Mouse (Mus musculus) lung, embryonic 14.5 days (tissue): ENCODE data around the gene Chchd2. TPM values are rescaled to one million over a fixed set of nuclear protein-coding genes. Genes with fewer than 3 reads are reported as not detected.
"Not testable (repeated sequence)": the region's sequence is repeated elsewhere in the genome, so short reads cannot be mapped to it uniquely, and the experiment has no call there.

Source experiments
- ATAC-seq: fragments of 200-750 bp; cut with Nextera tagmentation; 2 replicates; pipeline ENCODE4 v1.8.0; 2017; ENCODE audit warnings: mild to moderate bottlenecking, moderate TSS enrichment, moderate library complexity; ENCODE audit not compliant: insufficient read depth
- DNase-seq: peaks from one replicate; pipeline ENCODE4 v3.0.0-alpha.2; 2015
- H3K27ac ChIP-seq: fragments of 300-500 bp; sonication (generic); 2 replicates; pipeline ENCODE4 v1.5.1; 2014; ENCODE audit warnings: low read depth, mild to moderate bottlenecking, moderate library complexity
- H3K27me3 ChIP-seq: fragments of 300-500 bp; sonication (generic); 2 replicates; pipeline ENCODE4 v1.6.1; 2014; ENCODE audit warnings: low read length, control low read depth; ENCODE audit not compliant: insufficient read depth
- H3K36me3 ChIP-seq: fragments of 300-500 bp; sonication (generic); 2 replicates; pipeline ENCODE4 v1.6.1; 2014; ENCODE audit warnings: control low read depth; ENCODE audit not compliant: insufficient read depth
- H3K4me1 ChIP-seq: fragments of 300-500 bp; sonication (generic); 2 replicates; pipeline ENCODE4 v1.6.1; 2014; ENCODE audit warnings: antibody characterized with exemption, control low read depth; ENCODE audit not compliant: insufficient read depth
- H3K4me2 ChIP-seq: fragments of 300-500 bp; sonication (generic); 2 replicates; pipeline ENCODE4 v1.6.1; 2014; ENCODE audit warnings: mild to moderate bottlenecking
- H3K4me3 ChIP-seq: fragments of 300-500 bp; sonication (generic); 2 replicates; pipeline ENCODE4 v1.5.1; 2014; ENCODE audit warnings: low read depth, low read length
- H3K9ac ChIP-seq: fragments of 300-500 bp; sonication (generic); 2 replicates; pipeline ENCODE4 v1.6.1; 2014
- H3K9me3 ChIP-seq: fragments of 300-500 bp; sonication (generic); 2 replicates; pipeline ENCODE4 v1.6.1; 2016; ENCODE audit warnings: low read depth, low read length, control low read depth
- CTCF ChIP-seq: IDR thresholded peaks from 2 replicates; pipeline ENCODE4 v1.5.1; 2016; ENCODE audit warnings: antibody characterized with exemption, low read depth
- WGBS: fragments of 180-500 bp; shearing (Covaris S2); extraction: QIAGEN DNeasy Blood & Tissue Kit; methylation state at CpG from one replicate; pipeline ENCODE4 v1.1.7; 2014; 5-methylcytosine and 5-hydroxymethylcytosine counted together
- polyA plus RNA-seq: library from polyadenylated mRNA; unstranded; fragments of >200 nt; fragmentation: Nextera tagmentation; extraction: Ambion mirVana; gene quantifications from 2 replicates; pipeline ENCODE4 v1.2.1, GENCODE M21; 2014

The Chchd2 gene
- polyA plus RNA-seq, 1 experiment from 2014 or later = 893 TPM

DNA sequence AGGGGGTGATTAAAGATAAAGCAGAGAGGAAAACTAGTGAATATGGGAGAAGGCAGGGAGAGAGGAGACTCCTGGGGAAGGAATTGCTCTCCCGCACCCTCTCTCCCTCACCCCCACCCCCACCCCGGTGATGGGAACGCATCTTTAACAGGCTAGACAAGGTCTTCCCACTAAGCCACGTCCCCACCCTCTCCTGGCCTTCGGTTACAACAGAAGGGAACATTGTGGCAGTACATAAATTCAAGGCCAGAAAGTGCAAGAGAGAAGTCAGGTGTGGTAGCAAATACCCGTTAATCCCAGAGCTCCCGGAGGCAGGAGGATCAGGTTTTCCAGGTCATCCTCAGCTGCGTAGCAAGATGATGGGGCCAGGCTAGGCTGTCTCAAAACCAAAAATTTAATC lies 32.0 kb upstream of the Chchd2 start:
- Histone ChIP-seq H3K4me2 (no peak overlapping the region), H3K9ac (no peak overlapping the region), H3K36me3 (no peaks in the 10 kb centered on the region), H3K4me3 (no peak overlapping the region), H3K4me1 (no peaks in the 10 kb centered on the region), H3K9me3 (no peaks in the 10 kb centered on the region), H3K27me3 (no peaks in the 10 kb centered on the region), H3K27ac (no peak overlapping the region)
- DNase-seq = no peak
- ATAC-seq = no peak
- WGBS = 61% methylated on average over 8 of the region's 8 CpGs
- no peak for TF ChIP-seq CTCF

DNA sequence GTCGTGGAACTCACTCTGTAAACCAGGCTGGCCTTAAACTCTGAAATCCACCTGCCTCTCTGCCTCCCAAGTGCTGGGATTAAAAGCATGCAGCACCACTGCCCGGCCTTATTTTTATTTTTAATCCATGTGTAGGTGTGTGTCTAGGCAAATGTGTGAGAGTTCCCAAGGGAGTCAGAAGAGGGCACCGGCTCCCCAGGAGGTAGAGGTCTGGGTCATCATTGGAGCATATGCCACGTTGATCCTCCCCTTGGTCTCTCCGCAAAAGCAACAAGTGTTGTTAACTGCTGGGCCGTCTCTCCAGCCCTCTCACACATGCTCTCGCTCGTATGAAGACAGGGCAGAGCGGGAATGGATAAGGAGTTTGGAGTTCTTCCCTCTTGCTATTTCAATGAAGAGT lies 31.5 kb upstream of the Chchd2 start:
- Histone ChIP-seq H3K36me3 (no peaks in the 10 kb centered on the region), H3K9me3 (no peaks in the 10 kb centered on the region), H3K27ac (no peak overlapping the region), H3K4me2 (no peak overlapping the region), H3K27me3 (no peaks in the 10 kb centered on the region), H3K9ac (no peak overlapping the region), H3K4me3 (no peak overlapping the region), H3K4me1 (no peaks in the 10 kb centered on the region)
- ATAC-seq = no peak
- TF ChIP-seq CTCF = no peak
- 69% methylated on average over 9 of the region's 9 CpGs for WGBS
- no peak for DNase-seq

DNA sequence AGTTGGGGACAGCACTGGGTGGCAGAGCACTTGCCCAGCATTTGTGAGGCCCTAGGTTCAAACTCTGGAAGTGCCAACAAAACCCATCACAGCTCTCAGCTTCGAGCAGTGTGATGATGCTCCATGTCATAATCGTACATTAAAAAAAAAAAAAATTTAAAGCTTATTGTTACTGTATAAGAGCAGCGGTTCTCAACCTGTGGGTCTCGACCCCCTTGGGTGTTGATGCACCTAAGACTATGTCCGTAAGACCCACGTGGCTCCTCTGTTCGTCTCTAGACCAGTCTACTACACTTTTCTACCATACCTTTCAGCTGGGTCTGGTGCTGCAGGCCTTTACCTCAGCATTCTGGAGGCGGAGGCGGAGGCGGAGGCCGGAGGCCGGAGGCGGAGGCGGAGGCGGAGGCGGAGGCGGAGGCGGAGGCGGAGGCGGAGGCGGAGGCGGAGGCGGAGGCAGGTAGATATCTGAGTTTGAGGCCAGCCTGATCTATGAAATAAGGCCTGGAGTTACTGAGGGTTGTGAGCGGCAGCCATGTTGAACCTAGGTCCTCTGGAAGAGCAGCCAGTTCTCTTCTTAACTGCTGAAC lies 30.9 kb upstream of the Chchd2 start:
- Histone ChIP-seq H3K4me3 (no peak overlapping the region), H3K9ac (no peak overlapping the region), H3K27ac (no peak overlapping the region), H3K36me3 (no peaks in the 10 kb centered on the region), H3K4me2 (no peak overlapping the region), H3K4me1 (no peaks in the 10 kb centered on the region), H3K27me3 (no peaks in the 10 kb centered on the region), H3K9me3 (no peaks in the 10 kb centered on the region)
- ATAC-seq = no peak
- no peak for DNase-seq
- 87% methylated on average over 24 of the region's 24 CpGs for WGBS
- no peak for TF ChIP-seq CTCF

DNA sequence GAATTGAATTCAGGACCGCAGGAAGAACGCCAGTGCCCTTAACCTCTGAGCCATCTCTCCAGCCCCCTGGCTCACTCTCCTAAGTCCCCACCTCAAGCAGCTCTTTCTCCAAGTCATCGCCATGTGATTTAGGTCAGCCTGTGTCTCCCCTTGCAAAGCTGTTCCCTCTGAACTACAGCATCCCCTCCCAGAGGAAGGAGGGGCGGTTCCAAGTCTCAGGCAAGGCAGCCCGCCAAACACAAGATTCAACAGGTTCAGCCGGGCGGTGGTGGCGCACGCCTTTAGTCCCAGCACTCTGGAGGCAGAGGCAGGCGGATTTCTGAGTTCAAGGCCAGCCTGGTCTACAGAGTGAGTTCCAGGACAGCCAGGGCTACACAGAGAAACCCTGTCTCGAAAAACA lies 28.2 kb upstream of the Chchd2 start:
- ATAC-seq = not testable (repeated sequence)
- WGBS = 81% methylated on average over 11 of the region's 11 CpGs

DNA sequence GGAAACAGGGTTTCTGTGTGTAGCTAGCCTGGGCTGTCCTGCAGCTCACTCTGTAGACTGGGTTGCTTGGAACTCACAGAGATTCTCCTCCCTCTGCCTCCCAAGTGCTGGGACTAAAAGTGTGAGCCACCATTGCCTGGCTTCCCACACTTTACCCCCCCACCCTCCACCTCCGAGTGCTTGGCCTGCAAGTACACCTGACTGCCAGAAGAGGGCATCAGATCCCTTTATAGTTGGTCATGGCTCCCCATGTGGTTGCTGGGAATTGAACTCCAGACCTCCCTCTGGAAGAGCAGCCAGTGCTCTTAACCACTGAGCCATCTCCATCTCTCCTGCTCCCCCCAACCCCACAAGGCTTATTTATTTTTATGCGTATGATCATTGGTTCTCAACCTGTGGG lies 26.8 kb upstream of the Chchd2 start:
- H3K4me1 ChIP-seq = no peaks in the 10 kb centered on the region
- no peaks in the 10 kb centered on the region for H3K9me3 ChIP-seq
- H3K36me3 ChIP-seq = no peaks in the 10 kb centered on the region
- H3K4me2 ChIP-seq = no peak overlapping the region
- H3K9ac ChIP-seq = no peak overlapping the region
- no peak overlapping the region for H3K4me3 ChIP-seq
- no peaks in the 10 kb centered on the region for H3K27me3 ChIP-seq
- TF ChIP-seq CTCF = peak; percentile 68
- ATAC-seq = no peak
- H3K27ac ChIP-seq = no peak overlapping the region
- WGBS = 31% methylated on average over 2 of the region's 2 CpGs
- peak; percentile 50 for DNase-seq

More for the DNA sequence above, 28.2 kb upstream of the Chchd2 start:
- not testable (repeated sequence) for H3K27ac ChIP-seq, H3K4me2 ChIP-seq, DNase-seq, H3K4me1 ChIP-seq, H3K9me3 ChIP-seq, H3K4me3 ChIP-seq, H3K36me3 ChIP-seq, H3K9ac ChIP-seq, H3K27me3 ChIP-seq

DNA sequence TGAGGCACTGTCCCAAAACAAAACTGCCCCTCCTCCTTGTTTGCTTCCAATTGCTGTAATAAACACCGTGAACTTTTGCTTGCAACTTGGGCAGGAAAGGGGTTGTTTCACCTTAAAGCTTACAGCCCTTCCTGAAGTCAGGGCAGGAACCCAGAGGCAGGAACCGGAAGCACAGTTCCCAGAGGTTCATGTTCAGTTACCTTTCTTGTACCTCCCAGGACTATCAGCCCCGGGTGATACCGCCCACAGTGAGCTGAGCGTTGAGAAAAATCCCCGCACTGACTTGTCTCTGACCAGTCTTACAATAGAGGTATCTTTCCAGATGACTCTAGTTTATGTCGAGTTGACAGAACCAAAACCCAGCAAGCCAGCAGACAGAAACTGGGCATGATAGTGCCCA lies 22.3 kb upstream of the Chchd2 start:
- Histone ChIP-seq H3K4me2 (peak overlapping the region; percentile 81; the same call in 1 of the 2 replicates), H3K27me3 (no peaks in the 10 kb centered on the region), H3K4me3 (no peak overlapping the region), H3K36me3 (no peaks in the 10 kb centered on the region), H3K4me1 (no peaks in the 10 kb centered on the region), H3K27ac (no peak overlapping the region), H3K9ac (no peak overlapping the region), H3K9me3 (no peaks in the 10 kb centered on the region)
- TF ChIP-seq CTCF = no peak
- 68% methylated on average over 7 of the region's 7 CpGs for WGBS
- no peak for ATAC-seq
- DNase-seq = no peak

DNA sequence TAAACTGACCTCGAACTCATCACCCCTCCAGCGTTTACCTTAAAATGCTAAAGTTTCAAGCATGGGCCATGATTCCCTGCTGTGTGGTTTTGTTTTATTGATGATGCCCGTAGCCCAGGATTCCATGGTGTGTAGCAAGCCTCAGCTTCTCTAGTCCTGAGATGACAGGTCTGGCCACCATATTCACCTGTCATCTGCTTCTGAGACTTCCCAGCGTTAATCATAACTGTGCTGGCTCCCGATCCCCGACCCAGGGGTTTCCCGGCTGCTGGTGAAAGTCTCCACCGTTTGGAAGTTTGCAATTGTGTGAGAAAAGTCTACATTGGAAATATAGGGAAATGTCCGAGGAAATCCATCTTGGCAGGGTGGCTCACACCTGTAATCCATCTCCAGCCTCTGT lies 21.9 kb upstream of the Chchd2 start:
- peak overlapping the region; percentile 57 for H3K9ac ChIP-seq
- no peak for DNase-seq
- no peak overlapping the region for H3K27ac ChIP-seq
- WGBS = 65% methylated on average over 9 of the region's 9 CpGs
- peak overlapping the region; percentile 81 for H3K4me2 ChIP-seq
- H3K27me3 ChIP-seq = no peaks in the 10 kb centered on the region
- TF ChIP-seq CTCF = no peak
- ATAC-seq = no peak
- H3K4me3 ChIP-seq = peak overlapping the region; percentile 54
- H3K36me3 ChIP-seq = no peaks in the 10 kb centered on the region
- H3K9me3 ChIP-seq = no peaks in the 10 kb centered on the region
- H3K4me1 ChIP-seq = no peaks in the 10 kb centered on the region
